Mouse (Mus musculus) cerebellum, adult 11 months (tissue): ENCODE results near the gene Zc3h14.
A peak's percentile ranks its signal among the peaks of the same experiment; 100 is the strongest.

Source experiments
- DNase-seq: peaks from one replicate; pipeline ENCODE4 v3.0.0; 2022

Zc3h14 gene

DNA sequence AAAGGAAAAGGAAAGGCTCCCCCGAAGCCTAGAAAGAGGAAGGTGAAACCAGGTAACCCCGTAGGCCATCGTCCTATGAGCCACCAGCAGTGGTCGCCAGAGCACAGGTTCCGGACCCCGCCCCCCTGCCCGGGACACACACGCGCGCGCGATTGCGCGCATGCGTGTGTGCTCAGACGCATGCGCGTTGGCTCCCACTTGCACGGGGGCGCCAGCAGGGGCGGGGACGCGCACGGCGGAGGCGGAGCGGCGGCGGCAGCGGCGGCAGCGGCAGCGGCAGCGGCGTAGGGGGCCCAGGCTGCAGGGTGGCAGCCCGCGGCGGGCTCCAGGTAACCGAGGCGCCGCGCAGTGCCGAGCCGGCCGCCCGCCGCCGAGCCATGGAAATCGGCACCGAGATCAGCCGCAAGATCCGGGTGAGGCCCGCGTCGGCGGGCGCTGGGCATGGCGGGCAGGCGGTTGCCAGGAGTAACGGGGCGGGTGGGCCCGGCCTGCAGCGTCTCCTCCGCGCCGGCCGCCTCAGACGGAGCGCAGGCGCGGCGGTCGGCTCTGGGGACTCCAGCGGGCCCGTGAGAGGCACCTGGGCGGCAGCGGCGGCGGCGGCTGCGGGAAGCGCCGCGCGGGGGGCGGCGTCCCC lies at the start of gene Zc3h14:
Zc3h14 (plus strand) TSS at position 219 of the 634 bp plus-strand sequence.
- peak; percentile 93 for DNase-seq

- DNase-seq: no peak
These were observed 49.6 kb upstream of the Zc3h14 start for GRCm38 (mm10) chr12:98697202-98697601.

DNA sequence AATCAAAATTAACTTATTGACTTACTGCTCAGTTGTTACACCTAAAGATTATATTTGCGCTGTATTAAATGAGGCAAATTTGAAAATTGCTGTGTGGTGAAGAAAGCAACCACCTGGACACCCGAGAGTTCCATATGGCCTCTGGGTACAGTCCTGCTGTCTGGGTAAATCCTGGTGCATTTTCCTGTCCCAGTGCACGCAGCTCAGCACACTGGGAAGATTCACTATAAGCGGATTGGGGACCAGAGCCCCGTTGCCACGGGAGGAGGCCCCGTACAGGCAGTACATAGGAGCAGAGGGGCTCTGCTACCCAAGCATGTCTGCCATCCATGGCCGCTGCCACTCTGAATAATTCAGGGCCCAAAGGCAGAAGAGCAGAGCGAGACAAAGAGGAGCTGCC lies 45.2 kb upstream of the Zc3h14 start:
- DNase-seq: peak; percentile 46

DNA sequence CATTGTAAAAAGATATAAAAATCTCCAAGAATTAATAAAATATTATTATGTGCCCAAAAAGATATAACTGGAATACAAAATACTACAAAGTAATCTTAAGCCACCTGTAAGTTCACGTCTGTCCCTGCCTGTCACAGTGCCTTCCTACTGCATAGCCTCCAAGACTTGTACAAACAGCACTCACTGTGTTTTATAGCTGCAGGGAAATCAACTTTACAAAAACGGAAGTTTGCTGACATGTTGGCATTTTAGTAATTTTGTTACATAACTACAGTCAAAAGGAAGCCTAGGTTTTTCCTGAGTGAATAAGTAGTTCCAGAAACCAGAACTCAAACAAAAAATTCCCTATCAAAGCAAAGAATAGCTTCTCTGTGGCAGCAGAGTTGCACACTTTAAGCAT lies 43.2 kb upstream of the Zc3h14 start:
- DNase-seq: no peak

- DNase-seq: no peak
These were observed 42.8 kb upstream of the Zc3h14 start for GRCm38 (mm10) chr12:98703961-98704360.

- DNase-seq: no peak
These were observed 33.9 kb upstream of the Zc3h14 start for GRCm38 (mm10) chr12:98712819-98713218.

DNA sequence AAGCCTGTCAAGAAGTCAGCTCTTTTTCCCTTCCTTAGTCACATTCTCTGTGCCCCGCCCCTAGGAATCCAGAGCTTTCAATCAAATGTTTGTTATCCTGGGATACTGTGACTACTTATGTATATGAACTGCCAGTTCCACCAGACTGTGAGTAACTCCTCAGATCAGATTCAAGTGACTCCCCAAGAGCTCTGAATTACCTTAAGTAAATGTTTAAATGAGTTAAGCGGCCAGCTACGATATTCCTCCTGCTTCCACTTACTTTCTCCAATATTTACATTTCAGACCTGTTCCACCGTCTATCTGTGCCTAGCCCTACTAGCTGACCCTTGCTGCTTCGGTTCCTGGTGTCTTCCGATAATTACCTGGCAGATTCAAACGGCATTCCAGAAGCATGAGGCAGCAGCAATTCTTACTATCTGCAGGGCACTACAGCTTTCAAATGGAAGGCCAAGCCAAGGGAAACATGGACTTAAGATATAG lies 33.1 kb upstream of the Zc3h14 start:
- DNase-seq: no peak

- no peak for DNase-seq
These were observed 32.0 kb upstream of the Zc3h14 start for GRCm38 (mm10) chr12:98714757-98715156.

GRCm38 (mm10) chr12:98716142-98716541 lies 30.6 kb upstream of the Zc3h14 start:
- DNase-seq: no peak

GRCm38 (mm10) chr12:98720628-98721027 lies 26.1 kb upstream of the Zc3h14 start:
- DNase-seq: peak; percentile 43

DNA sequence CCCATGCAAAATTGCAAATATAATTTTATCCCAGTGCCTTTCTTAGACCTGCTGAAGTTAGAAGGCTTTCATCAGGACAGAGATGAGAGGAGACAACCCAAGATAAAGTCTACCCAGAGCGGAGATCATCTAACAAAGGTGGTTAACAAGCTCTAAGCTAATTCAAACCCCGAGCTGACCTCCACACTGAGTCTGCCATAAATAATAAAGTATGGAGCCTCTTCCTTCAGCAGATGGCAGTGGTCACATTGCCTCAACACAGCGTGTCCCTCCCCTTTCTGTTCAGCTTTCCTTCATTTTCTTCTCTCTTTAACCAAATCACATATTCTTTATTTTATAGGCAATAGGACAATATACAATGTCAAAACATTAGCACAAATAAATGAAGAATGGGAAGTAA lies 25.7 kb upstream of the Zc3h14 start:
- DNase-seq: no peak

GRCm38 (mm10) chr12:98724224-98724623 lies 22.5 kb upstream of the Zc3h14 start:
- DNase-seq: no peak

- no peak for DNase-seq
These were observed 21.8 kb upstream of the Zc3h14 start for GRCm38 (mm10) chr12:98724976-98725375.

GRCm38 (mm10) chr12:98726078-98726477 lies 20.7 kb upstream of the Zc3h14 start:
- no peak for DNase-seq

DNA sequence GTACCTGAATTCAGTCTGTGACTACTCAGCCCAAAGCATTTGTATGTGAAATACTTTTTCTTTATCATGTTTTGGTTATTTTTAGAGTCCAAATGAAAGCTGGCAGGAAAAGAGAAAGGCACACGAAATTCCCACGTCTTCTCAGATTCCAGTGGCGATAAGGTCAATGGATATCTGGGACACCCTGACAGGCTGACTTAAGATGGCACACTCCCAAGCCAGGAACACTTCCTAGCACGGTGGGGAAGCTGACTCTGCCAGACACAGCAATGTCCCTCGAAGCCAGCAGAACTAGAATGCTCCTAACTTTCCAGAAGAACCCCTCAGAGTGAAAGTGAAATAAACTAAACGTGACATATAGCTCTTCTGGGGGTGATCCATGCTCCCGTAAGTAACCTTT lies 19.6 kb upstream of the Zc3h14 start:
- no peak for DNase-seq

DNA sequence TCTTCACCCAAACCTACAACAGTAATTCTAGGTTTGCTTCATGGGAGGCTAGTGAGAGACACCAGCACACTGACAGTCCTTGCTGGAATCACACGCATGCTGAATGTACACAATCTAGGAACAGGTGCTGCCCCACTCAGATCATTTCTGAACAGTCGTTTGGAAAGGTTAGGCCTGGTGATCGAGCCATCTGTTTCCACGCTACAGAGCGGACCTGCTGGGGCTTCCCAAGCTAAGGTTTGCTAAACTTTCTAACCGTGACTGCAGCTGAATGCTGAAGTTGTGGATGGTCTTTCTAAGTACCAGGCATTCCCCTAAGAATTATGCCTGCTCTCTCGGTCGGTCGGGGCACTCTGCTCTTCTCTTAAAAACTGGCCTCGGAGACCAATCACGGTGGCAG lies 16.1 kb upstream of the Zc3h14 start:
- DNase-seq: peak; percentile 66

DNA sequence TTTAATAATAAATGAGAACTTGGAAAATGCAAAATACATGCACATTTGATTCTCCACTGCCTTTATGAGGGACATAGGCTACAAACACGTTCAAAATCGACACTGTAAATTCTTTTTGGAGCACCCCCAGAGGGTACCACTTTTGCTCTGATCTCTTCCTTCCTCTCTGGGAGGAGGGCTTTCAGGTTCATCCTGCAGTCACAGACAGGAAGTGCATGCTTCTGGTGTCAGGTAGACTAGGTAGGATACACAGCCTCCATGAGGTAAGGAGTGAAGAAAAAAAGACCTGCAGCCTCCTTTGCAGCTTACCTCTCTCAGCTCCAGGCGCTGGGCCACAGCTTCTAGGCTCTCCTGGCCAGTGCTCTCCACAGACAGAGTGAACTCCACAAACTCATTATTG lies 13.6 kb upstream of the Zc3h14 start:
- DNase-seq: no peak

DNA sequence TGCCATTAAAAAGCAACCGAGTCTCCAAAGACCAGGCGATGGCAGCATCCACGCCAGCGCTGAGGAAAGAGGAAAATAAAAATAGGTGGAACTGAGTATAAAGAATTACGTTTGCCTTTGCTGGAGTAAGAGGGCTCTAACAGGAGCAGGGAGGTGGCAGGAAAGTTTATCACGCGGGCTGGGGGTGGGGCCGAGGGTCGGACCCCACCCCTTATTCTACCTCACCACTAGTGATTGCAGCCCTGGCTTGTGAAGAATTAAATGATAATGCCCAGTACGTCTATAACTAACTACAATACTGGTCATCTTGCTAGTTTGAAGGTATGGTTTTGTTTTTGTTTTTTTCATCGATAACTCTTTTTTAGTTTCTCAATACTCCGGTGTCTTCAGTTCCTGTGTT lies 13.0 kb upstream of the Zc3h14 start:
- DNase-seq: no peak

- peak; percentile 86 for DNase-seq
These were observed 12.4 kb upstream of the Zc3h14 start for GRCm38 (mm10) chr12:98734246-98734879.

DNA sequence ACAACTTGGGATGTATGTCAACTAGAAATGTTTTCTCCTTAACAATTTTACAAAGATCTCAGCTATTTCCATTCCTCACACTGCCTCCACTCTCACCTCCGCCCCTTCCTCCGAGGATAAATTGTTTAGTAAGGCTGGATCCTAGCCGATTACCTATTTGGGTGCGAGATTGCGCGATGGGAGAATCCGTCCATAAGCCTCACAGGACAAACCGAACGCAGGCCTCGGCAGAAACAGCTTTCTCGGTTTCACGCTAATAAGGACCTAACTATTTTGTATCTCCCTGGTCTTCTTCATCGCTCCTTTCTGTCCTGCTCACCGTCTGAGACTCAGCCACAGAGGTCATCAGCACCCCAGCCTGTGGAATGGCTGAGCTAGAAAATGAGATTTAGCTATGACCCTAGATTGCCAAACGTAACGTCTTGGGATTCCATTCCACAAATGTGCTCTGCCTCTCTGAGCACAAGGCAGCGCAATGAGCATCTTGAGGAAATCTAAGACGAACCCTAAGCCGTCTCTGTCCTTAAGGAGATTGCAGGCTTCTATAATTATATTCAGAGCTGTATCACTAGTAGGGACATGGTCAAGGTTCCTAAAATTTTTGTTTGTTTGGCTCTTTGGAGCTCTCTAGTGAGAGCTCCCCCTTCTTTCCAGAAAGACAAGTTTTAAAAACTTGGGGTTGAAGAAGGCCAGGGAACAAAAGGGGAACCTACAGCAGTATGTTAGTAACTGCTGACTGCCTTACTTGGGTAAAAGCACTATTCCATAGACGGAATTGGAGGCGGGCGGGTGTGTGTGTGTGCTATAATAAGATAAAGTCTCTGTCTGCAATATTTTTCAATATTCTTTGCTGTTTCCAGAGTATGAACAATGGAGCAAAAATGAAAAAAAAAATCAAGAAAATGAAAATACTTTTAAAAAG lies 11.6 kb upstream of the Zc3h14 start:
- no peak for DNase-seq

GRCm38 (mm10) chr12:98736951-98737800 lies 9.6 kb upstream of the Zc3h14 start, which contains the start of gene Ptpn21:
Ptpn21 (minus strand) TSS chr12:98737405.
- peak; percentile 45 for DNase-seq

DNA sequence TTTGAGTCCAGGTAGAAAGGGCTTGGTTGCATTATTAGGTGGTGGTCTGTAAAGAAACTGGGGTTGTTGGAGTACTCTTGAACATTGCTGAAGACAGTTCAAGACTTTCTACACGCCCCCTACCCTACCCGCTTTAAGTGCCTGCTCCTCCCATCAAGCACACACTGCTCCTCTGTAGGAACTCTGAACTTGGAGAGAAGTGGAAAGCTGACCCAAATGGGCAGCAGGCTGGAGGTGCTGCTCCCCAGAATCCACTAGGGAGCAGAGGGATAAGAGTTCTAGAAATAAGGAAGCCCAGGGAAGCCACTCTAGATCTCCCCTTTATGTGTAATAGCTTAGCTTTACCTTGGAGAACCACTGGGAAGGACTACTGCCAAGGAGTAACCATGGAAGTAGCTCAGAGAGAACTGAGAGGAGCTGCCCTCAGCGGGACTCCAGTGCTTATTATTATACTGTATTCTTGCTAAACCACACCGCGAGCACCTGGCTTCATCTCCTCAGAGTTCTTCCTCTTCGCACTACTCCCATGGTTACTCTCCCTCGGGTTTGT lies 8.9 kb upstream of the Zc3h14 start:
- DNase-seq: no peak
